Mouse (Mus musculus) kidney, postnatal 36 days (tissue): ENCODE results near the gene E330017A01Rik.
"Not testable (repeated sequence)": the region's sequence is repeated elsewhere in the genome, so short reads cannot be mapped to it uniquely, and the experiment has no call there.

Experiments
- DNase-seq, 2 experiments: peaks; one replicate each; pipeline ENCODE4 v3.0.0; 2021 to 2022; ENCODE audit warnings: mixed read lengths in 2 of 2

The E330017A01Rik gene

DNA sequence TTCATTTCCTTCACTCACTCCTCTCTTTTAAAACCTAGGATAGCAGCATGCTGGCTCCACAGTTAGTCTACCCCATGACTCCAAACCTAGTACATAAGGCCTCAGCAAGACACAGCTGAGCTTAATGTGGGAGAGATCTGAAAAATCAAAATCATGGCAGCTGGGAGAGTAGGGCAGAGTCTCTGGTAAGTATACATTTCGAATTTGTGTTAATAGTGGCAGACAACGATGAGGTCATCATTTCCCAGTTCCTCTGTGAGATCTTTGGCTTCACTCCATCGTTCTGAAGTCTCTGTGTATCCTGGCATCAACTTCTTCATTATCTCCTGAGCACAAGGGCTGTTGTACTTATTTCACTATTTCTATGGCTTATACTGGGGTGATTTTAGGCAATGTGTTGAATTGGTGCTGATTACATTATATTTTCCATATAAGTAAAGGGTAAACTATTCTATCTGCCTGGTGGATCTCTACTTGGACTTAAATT, at the start of gene E330017A01Rik:
E330017A01Rik (minus strand) TSS at position 51 of the 487 bp plus-strand sequence.
- no peak for DNase-seq

DNA sequence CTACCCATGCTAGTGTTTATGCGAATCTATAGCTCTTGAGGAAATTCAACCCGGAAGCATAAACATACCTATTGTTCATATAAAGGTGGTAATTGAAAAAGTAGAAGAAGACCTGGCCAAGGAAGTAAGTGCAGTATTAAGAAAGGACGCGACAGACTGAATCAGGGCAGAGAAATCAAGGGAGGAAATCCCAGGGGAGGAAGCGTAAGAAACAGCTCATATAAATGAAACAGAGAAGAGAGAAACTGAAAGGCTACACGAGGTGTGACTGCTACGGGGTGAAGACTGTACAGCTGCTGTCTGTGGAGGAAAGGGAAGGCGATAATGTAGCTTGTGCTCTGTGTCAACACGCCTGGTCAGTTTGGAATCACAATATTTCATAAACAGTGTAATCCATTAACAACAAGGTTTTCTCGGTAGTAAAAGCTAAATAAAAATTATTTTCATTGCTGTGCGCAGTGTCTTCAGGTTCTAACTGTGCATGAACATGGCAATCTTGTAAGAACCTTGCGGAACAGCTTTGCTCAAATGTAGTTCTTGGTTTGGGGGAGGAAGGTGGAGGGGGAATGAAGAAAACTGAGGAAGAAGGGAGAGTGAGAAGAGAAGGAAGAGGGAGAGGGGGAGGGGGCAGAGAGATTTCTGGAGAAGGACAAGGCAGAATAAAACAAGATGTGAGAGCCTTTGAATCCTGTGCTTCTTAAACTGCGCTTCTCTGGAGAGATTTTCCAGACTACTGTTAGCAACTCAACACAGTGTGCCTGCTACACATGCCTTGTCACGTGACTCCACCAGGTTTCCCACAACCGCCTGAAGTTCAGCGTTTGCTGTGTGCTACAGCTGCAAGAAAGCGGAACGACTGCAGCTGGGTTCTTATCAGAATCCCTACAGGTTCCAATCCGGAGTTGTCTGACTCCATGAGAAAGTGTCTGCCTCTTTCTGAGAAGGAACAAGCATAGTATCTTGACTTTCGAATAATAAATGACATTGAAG, 47.3 kb upstream of the E330017A01Rik start:
- no peak for DNase-seq

DNA sequence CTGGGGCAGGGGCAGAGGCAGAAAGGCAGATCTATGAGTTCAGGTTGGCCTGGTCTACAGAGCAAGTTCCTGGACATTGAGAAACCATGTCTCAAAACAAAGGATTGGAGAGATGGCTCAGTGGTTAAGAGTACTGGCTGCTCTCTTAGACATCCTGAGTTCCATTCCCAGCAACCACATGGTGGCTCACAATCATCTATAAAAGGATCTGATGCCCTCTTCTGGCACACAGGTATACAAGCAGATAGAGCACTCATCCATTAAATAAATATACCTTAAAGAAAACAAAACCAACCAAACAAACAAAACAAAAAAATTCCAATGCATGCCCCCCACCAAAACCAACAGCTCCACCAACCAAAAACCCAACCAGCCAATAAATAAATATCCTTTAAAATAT, 46.0 kb upstream of the E330017A01Rik start:
- no peak for DNase-seq

DNA sequence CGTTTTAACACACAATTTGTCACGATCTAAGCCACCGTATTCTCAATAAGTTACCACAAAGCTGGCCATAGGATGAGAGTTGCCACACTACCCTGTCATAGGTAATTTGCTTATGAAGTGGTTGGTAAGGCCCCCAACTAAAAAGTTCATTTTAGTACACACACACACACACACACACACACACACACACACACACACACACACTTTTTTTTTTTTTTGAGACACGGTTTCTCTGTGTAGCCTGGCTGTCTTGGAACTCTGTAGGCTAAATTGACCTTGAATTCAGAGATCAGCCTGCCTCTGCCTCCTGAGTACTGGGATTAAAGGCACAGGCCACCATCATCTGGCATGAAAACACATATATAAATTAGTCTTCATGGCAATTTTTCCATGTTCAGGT, 45.4 kb upstream of the E330017A01Rik start:
- DNase-seq, result no peak

DNA sequence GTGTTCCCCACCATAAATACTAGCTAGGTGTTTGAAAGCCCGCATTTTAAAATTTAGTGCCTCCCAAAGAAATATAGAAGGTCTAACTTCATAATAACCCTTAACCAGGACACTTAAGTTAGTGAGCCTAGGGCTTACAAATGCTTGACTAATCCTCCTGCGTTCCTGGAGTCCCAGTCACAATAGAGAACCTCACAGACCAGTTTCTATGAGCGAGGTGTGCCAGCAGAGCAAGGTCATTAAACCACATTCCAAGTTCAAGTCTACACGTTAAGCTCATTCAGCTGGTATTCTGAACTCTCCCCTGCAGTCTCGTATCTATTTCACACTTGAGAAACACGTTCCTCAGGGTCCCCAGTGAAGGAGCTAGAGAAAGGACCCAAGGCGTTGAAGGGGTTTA, 44.3 kb upstream of the E330017A01Rik start:
- DNase-seq, result no peak

DNA sequence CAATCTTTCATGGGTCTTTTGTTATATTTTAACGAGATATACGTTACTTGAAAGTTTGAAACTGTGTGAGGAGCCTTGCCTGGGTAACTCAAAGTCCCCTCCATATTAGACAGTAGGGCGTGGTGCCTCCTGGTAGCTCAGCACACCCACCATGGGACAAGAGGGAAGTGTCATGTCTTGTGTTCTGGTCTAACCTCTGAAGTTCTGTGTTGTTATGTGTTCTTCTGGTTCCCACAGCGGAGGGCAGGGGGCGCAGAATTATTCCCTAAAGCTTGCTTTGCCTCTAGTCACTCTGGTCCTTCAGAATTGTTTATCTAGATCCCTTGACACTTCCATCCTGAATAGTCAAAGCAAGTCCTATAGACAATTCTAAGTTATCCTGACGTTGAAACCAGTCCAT, 43.5 kb upstream of the E330017A01Rik start:
- DNase-seq, result no peak

DNA sequence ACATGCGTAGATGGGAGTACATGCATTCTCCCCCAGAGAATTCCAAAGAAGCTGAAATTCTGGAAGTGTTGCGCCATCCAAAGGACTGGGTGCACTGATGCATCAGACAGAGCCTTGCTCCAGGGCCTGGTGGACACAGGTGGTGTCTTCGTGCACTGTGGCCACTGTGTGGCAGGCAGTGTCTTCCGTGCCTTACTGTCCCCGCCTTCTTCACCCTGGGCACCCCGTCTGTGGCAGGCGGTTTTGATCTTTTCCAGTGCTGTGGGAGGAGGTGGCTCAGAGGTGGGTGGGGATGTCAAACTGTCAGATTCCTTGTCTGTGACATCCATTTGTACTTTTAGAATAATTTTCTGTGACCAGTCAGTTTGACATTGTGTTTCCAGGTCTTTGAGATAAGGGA, 40.1 kb upstream of the E330017A01Rik start:
- DNase-seq, result no peak

DNA sequence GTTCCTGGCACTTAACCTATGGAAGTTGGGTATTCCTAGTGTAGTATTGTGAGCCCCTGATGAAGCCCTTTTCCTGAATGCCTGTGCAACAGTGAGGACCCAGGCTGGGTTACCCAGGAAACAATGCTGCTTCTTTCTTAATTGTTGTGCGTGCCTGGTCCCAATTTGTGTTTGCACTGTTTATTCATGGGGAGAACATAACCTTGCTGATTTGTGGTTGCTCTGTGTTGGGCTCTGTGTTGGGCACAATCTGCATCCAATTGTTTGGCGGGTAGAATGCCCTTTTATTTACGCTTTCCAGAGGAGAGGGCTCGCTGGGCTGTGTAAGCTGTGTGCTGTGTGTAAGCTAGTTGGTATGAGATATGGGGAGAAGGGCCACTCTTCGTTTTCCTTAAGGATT, 39.0 kb upstream of the E330017A01Rik start:
- no peak for DNase-seq

DNA sequence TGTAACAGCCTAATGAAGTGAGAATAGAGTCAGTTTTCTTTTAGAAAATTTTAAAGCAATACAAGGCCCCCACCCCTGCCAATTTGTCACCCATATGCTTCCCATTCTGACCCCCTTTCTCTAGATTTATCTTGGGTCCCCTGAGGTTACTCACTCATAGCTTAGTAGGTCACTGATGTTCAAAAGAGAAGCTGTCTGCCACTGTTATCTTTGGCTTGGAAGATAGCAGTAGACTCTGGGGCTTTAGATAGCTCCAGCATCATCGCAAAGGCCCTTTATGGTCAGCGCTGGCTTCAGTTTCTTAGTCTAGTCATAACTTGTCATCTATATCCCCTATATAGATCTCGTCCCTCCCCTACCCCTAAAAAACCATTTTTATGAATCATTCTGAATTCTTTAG, 38.1 kb upstream of the E330017A01Rik start:
- no peak for DNase-seq

DNA sequence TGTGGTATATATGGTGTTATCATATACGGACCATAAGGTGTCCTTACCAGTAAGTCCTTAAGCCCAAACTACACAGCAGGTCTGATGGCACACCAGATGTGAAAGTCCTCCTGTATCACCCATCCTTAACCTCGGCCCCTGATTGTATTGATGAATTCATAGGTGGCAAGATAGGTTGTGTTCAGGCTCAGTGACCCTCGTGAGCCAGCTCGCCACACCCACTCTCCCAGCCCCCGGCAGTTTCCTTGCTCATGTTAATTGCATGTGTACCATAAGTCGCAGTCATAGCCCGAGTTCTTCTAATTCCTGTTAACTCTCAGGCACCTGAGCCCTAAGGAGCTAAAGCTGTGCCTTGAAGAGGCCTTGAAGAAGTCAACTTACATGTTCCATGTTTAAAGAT, 37.6 kb upstream of the E330017A01Rik start:
- DNase-seq, result no peak

DNA sequence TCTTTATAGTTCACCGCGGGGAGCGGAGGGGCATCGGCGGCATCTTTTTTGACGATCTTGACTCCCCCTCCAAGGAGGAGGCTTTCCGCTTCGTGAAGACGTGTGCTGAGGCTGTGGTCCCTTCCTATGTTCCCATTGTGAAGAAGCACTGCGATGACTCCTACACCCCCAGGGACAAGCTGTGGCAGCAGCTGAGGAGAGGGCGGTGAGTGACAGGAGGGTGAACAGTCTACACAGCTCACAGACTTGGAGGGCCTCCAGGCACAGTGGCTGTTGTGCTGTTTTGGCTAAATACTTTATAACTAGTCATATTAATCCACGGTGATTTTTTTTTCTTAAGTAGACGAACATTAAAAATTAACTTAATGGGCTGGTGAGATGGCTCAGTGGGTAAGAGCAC, 36.7 kb upstream of the E330017A01Rik start:
- peak; percentile 58 to 76 for DNase-seq

DNA sequence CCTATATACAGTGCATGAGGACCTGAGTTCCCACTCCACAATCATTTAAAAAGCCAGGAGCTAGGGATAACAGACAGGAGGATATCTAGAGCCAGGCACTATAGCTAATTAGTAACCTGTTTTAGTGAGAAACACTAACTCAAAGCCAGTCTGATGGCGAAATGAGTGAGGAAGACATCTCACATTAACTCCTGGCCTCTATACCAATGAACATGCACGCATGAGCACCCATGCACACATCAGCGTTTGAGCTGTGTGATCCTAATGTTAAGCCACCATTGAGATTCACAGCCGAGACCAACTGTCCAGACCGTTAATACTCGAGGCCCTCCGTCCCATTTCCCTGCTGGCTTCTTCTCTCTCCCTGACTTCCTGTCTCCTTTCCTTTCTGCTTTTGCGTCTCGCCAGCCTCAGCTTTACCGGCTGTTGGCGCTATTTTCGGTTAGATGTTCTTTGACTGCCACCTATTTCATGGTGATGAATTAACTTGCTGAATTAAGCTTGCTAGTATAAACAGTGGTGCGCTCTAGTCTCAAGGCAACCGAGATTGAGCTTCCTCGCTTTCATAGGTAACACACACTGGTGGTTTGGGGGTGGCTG, 35.4 kb upstream of the E330017A01Rik start:
- DNase-seq, result peak; percentile 53 to 61

DNA sequence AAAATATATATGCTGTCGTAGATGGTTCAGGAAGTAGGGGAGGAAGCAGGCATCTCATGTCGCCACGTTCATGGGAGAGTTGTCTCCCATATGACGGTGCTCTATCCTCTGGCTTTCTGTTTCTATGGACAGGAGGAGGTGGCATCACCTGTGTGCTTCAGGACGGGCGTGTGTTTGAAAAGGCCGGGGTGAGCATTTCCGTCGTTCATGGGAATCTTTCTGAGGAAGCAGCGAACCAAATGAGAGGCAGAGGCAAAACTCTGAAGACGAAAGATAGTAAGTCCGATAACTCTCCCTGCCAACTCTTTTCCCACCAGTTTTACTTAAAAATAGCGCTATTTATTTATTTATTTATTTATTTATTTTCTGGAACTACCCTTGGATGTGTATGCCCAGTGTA, 33.9 kb upstream of the E330017A01Rik start:
- DNase-seq, result no peak

DNA sequence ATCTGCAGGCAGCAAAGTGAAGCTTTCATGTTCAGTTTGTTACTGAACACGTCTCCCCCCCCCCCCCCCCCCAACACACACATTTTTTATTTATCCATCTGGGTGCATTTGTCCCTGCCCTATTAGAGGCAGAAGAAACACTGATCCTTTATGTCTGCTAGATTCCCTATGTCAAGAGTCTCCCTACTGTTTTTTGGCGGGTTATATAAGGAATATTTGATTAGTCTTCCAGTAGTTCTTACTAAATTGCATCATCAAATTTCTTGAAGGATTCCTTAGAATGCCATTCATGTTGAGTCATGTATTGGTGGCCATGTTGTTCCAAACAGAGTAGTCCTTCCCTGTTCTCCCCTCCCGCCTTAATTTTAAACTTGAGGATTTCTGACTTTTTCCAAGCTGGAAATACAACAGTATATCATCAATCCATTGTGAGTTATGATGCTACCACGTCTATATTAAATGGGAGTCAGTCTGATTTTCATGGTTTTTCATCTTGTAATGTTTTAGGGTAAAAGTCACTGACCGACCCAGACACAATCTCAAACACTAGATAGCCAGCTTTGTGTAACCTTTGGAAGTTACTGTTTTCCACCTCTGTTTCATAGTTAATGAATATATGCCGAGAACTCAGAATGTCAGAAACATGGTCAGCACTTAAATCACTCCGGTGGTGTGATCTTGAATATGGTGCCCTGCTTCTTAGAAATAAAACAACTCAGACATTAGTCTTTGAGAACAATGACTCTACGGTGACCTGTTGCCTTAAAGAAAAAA, 32.9 kb upstream of the E330017A01Rik start:
- peak in 1 of 2 experiments; percentile 41 for DNase-seq

DNA sequence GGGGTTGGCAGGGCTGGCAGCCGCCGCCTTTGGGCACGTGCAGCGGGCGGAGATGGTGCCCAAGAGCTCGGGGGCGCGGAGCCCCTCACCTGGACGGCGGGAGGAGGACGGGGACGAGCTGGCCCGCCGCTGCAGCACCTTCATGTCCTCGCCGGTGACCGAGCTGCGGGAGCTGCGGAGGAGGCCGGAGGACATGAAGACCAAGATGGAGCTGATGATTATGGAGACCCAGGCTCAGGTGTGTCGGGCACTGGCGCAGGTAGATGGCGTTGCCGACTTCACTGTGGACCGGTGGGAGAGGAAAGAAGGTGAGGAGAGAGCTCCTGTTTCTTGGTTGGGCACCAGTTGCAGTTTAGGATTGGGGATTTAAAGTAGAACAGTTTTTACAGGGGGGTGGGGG, 32.1 kb upstream of the E330017A01Rik start:
- peak in 1 of 2 experiments; percentile 52 for DNase-seq

DNA sequence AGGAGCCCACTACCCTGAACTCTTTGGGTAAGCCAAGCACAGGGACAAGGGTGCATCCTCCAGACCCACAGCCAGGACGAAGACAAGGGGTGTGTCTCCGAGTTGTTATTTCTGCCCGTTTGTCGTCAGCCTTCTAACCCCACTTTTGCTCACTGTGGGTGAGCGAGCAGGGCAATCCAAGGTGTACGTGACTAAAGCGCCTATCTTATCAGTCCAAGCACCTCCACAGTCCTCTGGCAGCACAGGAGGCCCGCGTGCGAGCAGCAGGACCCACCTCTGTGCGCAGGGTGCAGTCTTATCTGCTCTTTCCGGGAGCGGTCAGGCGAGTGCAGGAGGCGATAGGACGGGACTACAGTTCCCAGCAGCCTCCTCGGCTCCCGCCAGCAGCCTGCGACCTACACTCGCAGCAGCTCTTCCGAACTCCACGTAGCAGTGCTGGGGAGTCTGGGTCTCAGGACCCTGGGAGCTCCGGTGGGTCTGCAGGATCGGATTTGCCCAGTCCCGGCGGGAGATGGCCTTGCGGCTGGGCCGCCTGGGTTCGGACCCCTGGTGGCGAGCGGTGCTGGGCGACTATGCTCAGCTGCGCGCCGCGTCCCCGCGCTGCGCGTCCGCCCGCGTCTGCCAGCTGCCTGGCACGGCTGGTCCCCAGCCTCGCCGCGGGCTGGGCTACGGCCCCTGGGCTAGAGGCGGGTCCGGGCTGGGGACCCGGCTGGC, 31.5 kb upstream of the E330017A01Rik start, which contains the start of gene Cpox:
Cpox (plus strand) TSS at position 376 of the 714 bp plus-strand sequence.
- peak; percentile 81 to 88 for DNase-seq

DNA sequence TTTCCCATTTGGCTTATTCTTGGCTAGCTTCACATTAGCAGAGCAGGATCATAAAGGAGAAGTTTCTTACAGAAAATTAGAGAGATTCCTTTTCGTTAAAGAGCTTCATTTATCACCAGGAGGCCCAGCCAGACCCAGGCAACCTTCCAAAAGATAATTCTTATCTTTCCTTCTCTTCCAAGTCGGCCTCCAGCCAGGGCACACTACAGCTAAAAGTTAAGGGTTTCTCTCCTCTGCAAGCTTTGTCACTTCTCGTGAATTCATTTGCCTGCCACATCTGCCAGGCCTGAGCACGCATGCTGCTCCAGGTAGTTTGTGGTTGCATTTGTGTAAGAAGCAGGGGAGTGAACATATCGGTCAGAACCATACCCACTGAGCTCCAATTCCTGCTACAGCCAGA, 30.7 kb upstream of the E330017A01Rik start:
- no peak for DNase-seq

DNA sequence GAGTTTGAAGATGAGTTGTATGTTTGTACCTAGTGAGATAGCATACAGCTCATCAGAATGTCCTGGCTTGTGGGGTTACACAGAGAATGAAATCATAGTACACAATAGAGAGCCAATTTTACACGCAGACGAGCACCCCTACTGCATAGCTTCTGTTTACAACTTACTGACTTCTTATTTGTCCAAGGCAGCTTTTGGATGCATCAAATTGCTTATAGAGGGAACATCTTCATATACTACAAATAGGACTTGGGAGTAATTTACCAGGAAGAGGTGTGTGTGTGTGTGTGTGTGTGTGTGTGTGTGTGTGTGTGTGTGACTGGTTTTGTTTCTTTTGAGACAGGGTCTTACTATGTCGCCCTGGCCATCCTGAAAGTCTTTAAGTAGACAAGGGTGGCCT, 30.0 kb upstream of the E330017A01Rik start:
- no peak for DNase-seq

DNA sequence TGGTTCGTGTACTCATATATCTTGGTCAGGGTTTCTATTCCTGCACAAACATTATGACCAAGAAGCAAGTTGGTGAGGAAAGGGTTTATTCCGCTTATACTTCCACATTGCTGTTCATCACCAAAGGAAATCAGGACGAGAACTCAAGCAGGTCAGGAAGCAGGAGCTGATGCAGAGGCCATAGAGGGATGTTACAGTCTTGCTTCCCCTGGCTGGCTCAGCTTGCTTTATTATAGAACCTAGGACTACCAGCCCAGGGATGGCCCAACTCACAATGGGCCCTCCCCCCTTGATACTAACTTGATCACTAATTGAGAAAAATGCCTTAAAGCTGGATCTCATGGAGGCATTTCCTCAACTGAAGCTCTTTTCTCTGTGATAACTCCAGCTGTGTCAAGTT, 28.1 kb upstream of the E330017A01Rik start:
- not testable (repeated sequence) for DNase-seq

DNA sequence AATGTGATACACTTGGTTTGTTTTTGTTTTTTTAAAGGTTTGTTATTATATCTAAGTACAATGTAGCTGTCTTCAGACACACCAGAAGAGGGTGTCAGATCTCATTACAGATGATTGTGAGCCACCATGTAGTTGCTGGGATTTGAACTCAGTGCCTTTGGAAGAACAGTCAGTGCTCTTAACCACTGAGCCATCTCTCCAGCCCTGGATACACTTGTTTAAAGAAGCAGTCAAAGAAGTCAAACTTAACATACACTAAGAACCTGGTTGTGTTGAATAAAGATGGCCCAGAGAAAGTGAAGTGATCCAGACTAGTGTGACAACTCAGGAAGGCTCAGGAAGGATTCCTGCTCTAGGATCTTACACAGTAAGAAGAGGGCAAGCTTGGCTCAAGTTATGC, 26.6 kb upstream of the E330017A01Rik start:
- not testable (repeated sequence) for DNase-seq

DNA sequence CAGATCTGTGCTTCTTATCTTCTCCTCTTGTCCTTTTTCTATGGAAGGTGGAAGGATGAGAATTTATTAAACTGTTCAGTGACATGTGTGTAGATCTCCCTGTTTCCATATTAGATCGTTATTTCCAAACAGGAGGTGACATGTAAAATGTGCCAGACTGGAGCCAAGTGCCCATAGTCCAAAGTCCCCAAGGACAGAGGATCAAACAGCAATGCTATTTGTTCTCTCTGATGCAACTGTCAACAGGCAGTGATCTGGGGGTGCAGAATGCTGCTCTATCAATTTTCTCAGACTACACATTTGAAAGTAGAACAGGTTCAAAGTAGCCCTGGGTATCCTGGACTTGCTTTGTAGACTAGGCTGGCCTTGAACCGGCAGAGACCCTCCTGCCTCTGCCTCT, 25.3 kb upstream of the E330017A01Rik start:
- no peak for DNase-seq

DNA sequence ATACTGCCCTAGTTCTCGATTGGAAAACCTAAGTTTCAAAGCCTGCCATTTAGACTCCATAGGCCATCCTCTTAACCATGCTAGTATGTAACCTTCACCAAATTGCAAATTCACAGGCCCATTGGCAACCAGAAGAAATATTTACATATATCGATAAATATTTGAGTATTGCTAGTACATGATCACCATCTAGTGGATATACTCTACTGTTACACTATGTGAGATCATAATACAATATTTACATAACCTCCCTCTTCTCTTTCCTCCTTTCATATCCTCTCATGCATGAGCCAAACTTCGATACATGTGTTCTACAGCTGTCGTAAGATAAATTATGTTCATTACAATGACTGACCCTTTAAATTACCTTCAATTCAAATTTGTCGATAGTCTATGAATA, 24.5 kb upstream of the E330017A01Rik start:
- DNase-seq, result no peak
